Mouse (Mus musculus): ENCODE data around the gene Atg9b. TPM values are rescaled to one million over a fixed set of nuclear protein-coding genes. Genes with fewer than 3 reads are reported as not detected.
A peak's percentile ranks its signal among the peaks of the same experiment; 100 is the strongest.

The Atg9b gene
- polyA plus RNA-seq, 1 experiment from 2014 or later: 2.3 TPM

GRCm38 (mm10) chr5:24342205-24342963, 49.6 kb downstream of the Atg9b start:
- Histone ChIP-seq H3K4me1 (ENCODE audit: control insufficient read depth, insufficient read depth, low read length) (peaks cover 79% of the 10 kb centered on the region), H3K9ac (ENCODE audit: low read length) (peak overlapping the region; percentile 57), H3K27ac (ENCODE audit: low read length) (peak overlapping the region; percentile 86), H3K4me2 (ENCODE audit: low read depth, low read length) (peak overlapping the region; percentile 29; the same call in 1 of the 2 replicates), H3K9me3 (replicated peaks; ENCODE audit: control insufficient read depth, low read length) (no peaks in the 10 kb centered on the region), H3K36me3 (ENCODE audit: control insufficient read depth, insufficient read depth) (peaks cover 3% of the 10 kb centered on the region; the same call in 1 of the 2 replicates), H3K4me3 (ENCODE audit: low read length) (no peak overlapping the region), H3K27me3 (ENCODE audit: control insufficient read depth, insufficient read depth, low read length) (no peaks in the 10 kb centered on the region)
- 0 out of 2 replicates have a peak, but pooled peaks have one; percentile 14 for ATAC-seq (replicated peaks; ENCODE audit: extremely low read depth, insufficient read depth, low FRiP score)
- WGBS: 51% methylated on average over 14 of the region's 14 CpGs

- H3K9me3 ChIP-seq (replicated peaks; ENCODE audit: control insufficient read depth, low read length): no peaks in the 10 kb centered on the region
- H3K9ac ChIP-seq (ENCODE audit: low read length): peak overlapping the region; percentile 51
- peak overlapping the region; percentile 38 for H3K4me2 ChIP-seq (ENCODE audit: low read depth, low read length)
- ATAC-seq (replicated peaks; ENCODE audit: extremely low read depth, insufficient read depth, low FRiP score): no peak
- H3K36me3 ChIP-seq (ENCODE audit: control insufficient read depth, insufficient read depth): peaks cover 3% of the 10 kb centered on the region
- no peaks in the 10 kb centered on the region for H3K27me3 ChIP-seq (ENCODE audit: control insufficient read depth, insufficient read depth, low read length)
- H3K4me1 ChIP-seq (ENCODE audit: control insufficient read depth, insufficient read depth, low read length): peaks cover 81% of the 10 kb centered on the region
- peak overlapping the region; percentile 96 for H3K27ac ChIP-seq (ENCODE audit: low read length)
- 10% methylated on average over 2 of the region's 2 CpGs for WGBS
- no peak overlapping the region for H3K4me3 ChIP-seq (ENCODE audit: low read length)
Observed at GRCm38 (mm10) chr5:24337821-24338220, 54.1 kb downstream of the Atg9b start.

GRCm38 (mm10) chr5:24337366-24337765, 54.6 kb downstream of the Atg9b start:
- peaks cover 3% of the 10 kb centered on the region for H3K36me3 ChIP-seq (ENCODE audit: control insufficient read depth, insufficient read depth)
- no peaks in the 10 kb centered on the region for H3K27me3 ChIP-seq (ENCODE audit: control insufficient read depth, insufficient read depth, low read length)
- H3K27ac ChIP-seq (ENCODE audit: low read length): peak overlapping the region; percentile 96
- 7% methylated on average over 9 of the region's 9 CpGs for WGBS
- H3K9ac ChIP-seq (ENCODE audit: low read length): peak overlapping the region; percentile 51
- H3K4me3 ChIP-seq (ENCODE audit: low read length): no peak overlapping the region
- no peaks in the 10 kb centered on the region for H3K9me3 ChIP-seq (replicated peaks; ENCODE audit: control insufficient read depth, low read length)
- ATAC-seq (replicated peaks; ENCODE audit: extremely low read depth, insufficient read depth, low FRiP score): peak; percentile 87
- H3K4me2 ChIP-seq (ENCODE audit: low read depth, low read length): peak overlapping the region; percentile 38
- H3K4me1 ChIP-seq (ENCODE audit: control insufficient read depth, insufficient read depth, low read length): peaks cover 77% of the 10 kb centered on the region

- peak overlapping the region; percentile 26; the same call in 1 of the 2 replicates for H3K9ac ChIP-seq (ENCODE audit: low read length)
- H3K27ac ChIP-seq (ENCODE audit: low read length): peak overlapping the region; percentile 96
Observed at GRCm38 (mm10) chr5:24335888-24336511, 55.9 kb downstream of the Atg9b start.

GRCm38 (mm10) chr5:24334749-24335148, 57.2 kb downstream of the Atg9b start:
- Histone ChIP-seq H3K27me3 (ENCODE audit: control insufficient read depth, insufficient read depth, low read length) (no peaks in the 10 kb centered on the region), H3K4me1 (ENCODE audit: control insufficient read depth, insufficient read depth, low read length) (peaks cover 66% of the 10 kb centered on the region), H3K4me2 (ENCODE audit: low read depth, low read length) (no peak overlapping the region), H3K27ac (ENCODE audit: low read length) (peak overlapping the region; percentile 3; the same call in 1 of the 2 replicates), H3K36me3 (ENCODE audit: control insufficient read depth, insufficient read depth) (peaks cover 21% of the 10 kb centered on the region), H3K9me3 (replicated peaks; ENCODE audit: control insufficient read depth, low read length) (no peaks in the 10 kb centered on the region), H3K4me3 (ENCODE audit: low read length) (no peak overlapping the region), H3K9ac (ENCODE audit: low read length) (peak overlapping the region; percentile 31; the same call in 1 of the 2 replicates)
- no peak for ATAC-seq (replicated peaks; ENCODE audit: extremely low read depth, insufficient read depth, low FRiP score)
- WGBS: 19% methylated on average over 3 of the region's 3 CpGs

More at GRCm38 (mm10) chr5:24335888-24336511, 55.9 kb downstream of the Atg9b start:
- no peak overlapping the region for H3K4me2 ChIP-seq (ENCODE audit: low read depth, low read length)
- no peak overlapping the region for H3K4me3 ChIP-seq (ENCODE audit: low read length)
- peaks cover 16% of the 10 kb centered on the region for H3K36me3 ChIP-seq (ENCODE audit: control insufficient read depth, insufficient read depth)
- H3K9me3 ChIP-seq (replicated peaks; ENCODE audit: control insufficient read depth, low read length): no peaks in the 10 kb centered on the region
- no peaks in the 10 kb centered on the region for H3K27me3 ChIP-seq (ENCODE audit: control insufficient read depth, insufficient read depth, low read length)
- 10% methylated on average over 3 of the region's 3 CpGs for WGBS
- H3K4me1 ChIP-seq (ENCODE audit: control insufficient read depth, insufficient read depth, low read length): peaks cover 63% of the 10 kb centered on the region
- ATAC-seq (replicated peaks; ENCODE audit: extremely low read depth, insufficient read depth, low FRiP score): peak; percentile 53

Other genes starting within 250 kb of the Atg9b start
- 11.5 and 13.2 TPM in 2 replicates for gene Nupl2, start 227.2 kb downstream of the Atg9b start, polyA plus RNA-seq (2015; fragmentation: Nextera tagmentation; extraction: Ambion mirVana)
- 18.0 and 25.2 TPM in 2 replicates for gene Kcnh2, start 40.5 kb downstream of the Atg9b start, polyA plus RNA-seq (2015; fragmentation: Nextera tagmentation; extraction: Ambion mirVana)
- gene Nos3, start 27.3 kb downstream of the Atg9b start, polyA plus RNA-seq (2015; fragmentation: Nextera tagmentation; extraction: Ambion mirVana): 27.3 and 31.9 TPM in 2 replicates
- 71.1 and 77.3 TPM in 2 replicates for gene Abcb8, start 1.5 kb upstream of the Atg9b start, polyA plus RNA-seq (2015; fragmentation: Nextera tagmentation; extraction: Ambion mirVana)
- 0.14 TPM in 1 of 2 replicates, not detected in the other for gene Asic3, start 21.2 kb upstream of the Atg9b start, polyA plus RNA-seq (2015; fragmentation: Nextera tagmentation; extraction: Ambion mirVana)
- gene Cdk5, start 31.4 kb upstream of the Atg9b start, polyA plus RNA-seq (2015; fragmentation: Nextera tagmentation; extraction: Ambion mirVana): 28.5 and 30.4 TPM in 2 replicates
- gene Slc4a2, start 31.7 kb upstream of the Atg9b start, polyA plus RNA-seq (2015; fragmentation: Nextera tagmentation; extraction: Ambion mirVana): 29.2 and 32.5 TPM in 2 replicates
- gene Fastk, start 53.1 kb upstream of the Atg9b start, polyA plus RNA-seq (2015; fragmentation: Nextera tagmentation; extraction: Ambion mirVana): 209 and 225 TPM in 2 replicates
- gene Tmub1, start 55.7 kb upstream of the Atg9b start, polyA plus RNA-seq (2015; fragmentation: Nextera tagmentation; extraction: Ambion mirVana): 18.4 and 20.3 TPM in 2 replicates
- gene Agap3, start 60.0 kb upstream of the Atg9b start, polyA plus RNA-seq (2015; fragmentation: Nextera tagmentation; extraction: Ambion mirVana): 15.5 and 18.4 TPM in 2 replicates
- not detected in 2 replicates for gene Gbx1, start 135.1 kb upstream of the Atg9b start, polyA plus RNA-seq (2015; fragmentation: Nextera tagmentation; extraction: Ambion mirVana)
- 10.1 and 10.2 TPM in 2 replicates for gene Asb10, start 148.8 kb upstream of the Atg9b start, polyA plus RNA-seq (2015; fragmentation: Nextera tagmentation; extraction: Ambion mirVana)
- gene 4931409K22Rik, start 164.7 kb upstream of the Atg9b start, polyA plus RNA-seq (2015; fragmentation: Nextera tagmentation; extraction: Ambion mirVana): not detected in 2 replicates
- gene Abcf2, start 185.3 kb upstream of the Atg9b start, polyA plus RNA-seq (2015; fragmentation: Nextera tagmentation; extraction: Ambion mirVana): 68.1 and 72.6 TPM in 2 replicates
- gene Chpf2, start 194.6 kb upstream of the Atg9b start, polyA plus RNA-seq (2015; fragmentation: Nextera tagmentation; extraction: Ambion mirVana): 14.4 and 14.8 TPM in 2 replicates
- 47.4 and 48.3 TPM in 2 replicates for gene Smarcd3, start 232.3 kb upstream of the Atg9b start, polyA plus RNA-seq (2015; fragmentation: Nextera tagmentation; extraction: Ambion mirVana)